Mouse (Mus musculus) gastrocnemius, adult 2 months (tissue): Measurements from ENCODE around the gene Syt10. TPM values are rescaled to one million over a fixed set of nuclear protein-coding genes. Genes with fewer than 3 reads are reported as not detected.
"Not testable (repeated sequence)": the region's sequence is repeated elsewhere in the genome, so short reads cannot be mapped to it uniquely, and the experiment has no call there.

Source experiments
- DNase-seq: peaks from one replicate; pipeline ENCODE4 v3.0.0; 2022
- H3K27ac ChIP-seq: fragments of 200-600 bp; 2 replicates; pipeline ENCODE4 v1.8.1; 2022; ENCODE audit warnings: mild to moderate bottlenecking
- H3K4me3 ChIP-seq: fragments of 200-600 bp; 2 replicates; pipeline ENCODE4 v1.8.1; 2022; ENCODE audit warnings: mild to moderate bottlenecking, moderate library complexity
- CTCF ChIP-seq: fragments of 200-600 bp; IDR thresholded peaks from 2 replicates; pipeline ENCODE4 v1.8.1; 2022; ENCODE audit warnings: antibody characterized with exemption, mild to moderate bottlenecking, moderate library complexity
- intact Hi-C: fragments of 180-260 bp; cut with DNase I; formaldehyde crosslinking; loops from one replicate; pipeline ENCODE4 v1.15.1; 2025
- long read RNA-seq, 2 experiments: library from polyadenylated mRNA; stranded (forward); transcript quantifications; one replicate each; pipeline ENCODE4 v2.0.0; 2021
- microRNA-seq: library from miRNA; unstranded; fragments of <30 nt; microRNA quantifications from one replicate; pipeline ENCODE4 v1.2.0, GENCODE M21; 2021
- total RNA-seq, 2 experiments: library from RNA; stranded (reverse); gene quantifications; 2 replicates each; pipeline ENCODE4 v1.2.3; 2021

The Syt10 gene
- not detected for total RNA-seq
- long read RNA-seq, experiment 1: 0 reads
- long read RNA-seq, experiment 2: 0 reads

DNA sequence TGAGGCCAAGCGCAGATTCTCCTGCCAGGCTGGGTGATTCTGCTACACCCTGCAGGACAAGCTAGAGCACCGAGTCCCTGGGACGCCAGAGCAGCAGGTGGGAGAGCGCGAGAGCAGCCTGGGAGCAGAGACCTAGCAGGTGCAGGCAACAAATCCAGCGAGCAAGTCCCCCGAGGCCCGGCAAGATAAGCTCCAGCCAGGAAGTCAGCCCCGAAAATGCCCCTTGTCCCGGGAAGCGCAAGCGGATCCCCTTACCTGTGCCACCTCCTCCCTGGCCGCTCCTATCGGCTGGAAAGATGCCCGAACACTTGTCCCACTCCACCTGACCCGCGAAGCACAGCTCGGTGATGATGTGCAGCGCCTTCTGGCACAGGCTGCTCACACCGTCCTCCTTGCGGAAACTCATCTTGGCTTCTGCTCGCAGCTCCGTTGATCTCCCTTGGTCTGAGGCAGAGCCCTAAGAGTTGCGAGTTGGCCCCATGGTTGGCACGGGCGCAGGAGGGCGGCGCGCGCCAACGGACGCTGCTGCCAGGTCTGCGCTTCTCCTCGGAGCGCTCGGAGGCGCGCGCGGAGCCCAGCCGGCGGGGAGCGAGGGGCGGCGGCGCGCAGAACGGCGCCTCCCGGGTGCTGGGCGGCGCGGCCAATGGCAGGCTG, at the start of gene Syt10:
TSS of gene Syt10 (minus strand) at position 497 of the 654 bp plus-strand sequence.
- intact Hi-C loops: no loop called here
- peak; percentile 19 for DNase-seq
- H3K27ac ChIP-seq: no peak within 1 kb of the TSS
- peak within 1 kb of the TSS; percentile 49 for H3K4me3 ChIP-seq
- no peak for TF ChIP-seq CTCF

GRCm38 (mm10) chr15:89883799-89884198, 42.1 kb upstream of the Syt10 start:
- no peak overlapping the region for H3K27ac ChIP-seq
- H3K4me3 ChIP-seq: no peak overlapping the region
- no peak for DNase-seq
- intact Hi-C loops: no loop called here
- TF ChIP-seq CTCF: no peak

DNA sequence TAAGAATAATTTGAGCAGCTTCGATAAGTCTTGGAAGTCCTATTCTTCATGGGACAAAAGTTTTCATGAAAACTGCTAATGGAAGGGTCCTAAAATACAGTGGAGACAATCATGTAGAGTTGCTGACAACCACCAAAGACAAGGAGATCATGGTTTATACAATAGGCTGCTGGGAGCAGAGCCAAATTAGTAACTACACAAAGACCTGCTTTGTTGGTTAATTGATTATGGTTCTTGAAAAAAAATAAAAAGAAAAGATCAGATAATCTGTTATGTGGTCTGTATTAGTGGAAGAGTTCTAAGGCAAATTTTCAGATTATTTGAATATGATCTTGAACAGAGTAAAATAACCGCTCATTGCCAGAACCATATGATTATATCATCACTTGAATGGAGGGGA, 37.3 kb upstream of the Syt10 start:
- intact Hi-C loops: no loop called here
- no peak for TF ChIP-seq CTCF
- Histone ChIP-seq H3K4me3 (no peak overlapping the region), H3K27ac (no peak overlapping the region)
- DNase-seq: no peak

DNA sequence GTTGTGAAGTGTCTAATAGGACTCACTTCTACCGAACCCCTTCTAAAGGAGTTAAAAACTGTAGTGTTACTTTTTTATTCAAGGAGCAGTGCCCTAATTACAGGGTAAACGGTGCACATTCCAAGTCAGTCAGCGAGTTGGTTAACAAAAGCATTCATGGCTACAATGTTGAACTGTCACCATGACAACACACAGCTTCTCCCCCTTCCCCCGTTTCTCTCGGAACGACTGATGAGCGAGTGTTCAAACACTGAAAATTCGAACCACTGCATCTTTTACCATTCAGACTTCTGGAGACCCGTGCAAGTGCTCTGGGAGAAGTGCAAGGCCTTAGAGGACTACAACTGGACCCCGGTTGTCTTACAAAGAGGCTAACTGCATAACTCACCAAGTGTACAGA, 25.6 kb downstream of the Syt10 start:
- H3K4me3 ChIP-seq: no peak overlapping the region
- no peak overlapping the region for H3K27ac ChIP-seq
- intact Hi-C loops: no loop called here
- no peak for TF ChIP-seq CTCF
- DNase-seq: no peak

GRCm38 (mm10) chr15:89804478-89804877, 37.2 kb downstream of the Syt10 start:
- no peak overlapping the region for H3K4me3 ChIP-seq
- TF ChIP-seq CTCF: no peak
- intact Hi-C loops: no loop called here
- no peak overlapping the region for H3K27ac ChIP-seq
- DNase-seq: no peak

- intact Hi-C loops: no loop called here
- no peak for DNase-seq
These were observed 61.7 kb downstream of the Syt10 start for GRCm38 (mm10) chr15:89779928-89780327.

DNA sequence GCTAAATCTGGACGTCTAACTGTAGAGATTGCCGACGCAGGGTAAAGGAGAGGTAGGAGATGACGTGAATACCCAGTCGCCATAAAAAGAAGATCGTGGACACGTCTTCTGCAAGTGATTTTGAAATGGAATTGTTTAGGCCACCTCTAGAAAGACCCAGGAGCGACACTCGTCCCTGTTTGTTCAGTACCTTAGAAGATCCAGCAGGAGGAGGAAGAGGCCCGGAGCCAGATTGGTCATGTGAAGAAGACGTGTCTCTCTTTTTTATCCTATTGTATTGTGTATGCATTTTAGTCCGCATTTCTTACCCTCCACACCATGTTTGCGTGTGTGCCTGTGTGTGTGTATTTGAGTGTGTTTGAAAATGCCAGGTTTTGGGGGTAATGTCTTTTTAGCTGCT, 75.6 kb downstream of the Syt10 start:
- H3K4me3 ChIP-seq, H3K27ac ChIP-seq, DNase-seq, intact Hi-C loops: not testable (repeated sequence)

More at GRCm38 (mm10) chr15:89779928-89780327, 61.7 kb downstream of the Syt10 start:
- H3K27ac ChIP-seq: no peak overlapping the region
- H3K4me3 ChIP-seq: no peak overlapping the region
- TF ChIP-seq CTCF: no peak

GRCm38 (mm10) chr15:89733611-89734010, 108.0 kb downstream of the Syt10 start:
- no peak overlapping the region for H3K27ac ChIP-seq
- DNase-seq: no peak
- no peak overlapping the region for H3K4me3 ChIP-seq
- TF ChIP-seq CTCF: no peak
- intact Hi-C loops: no loop called here

Small RNA genes within 50 kb of the gene (microRNA-seq; reads per million reads assigned to microRNA genes)
- not detected for gene Gm24643

Other genes with a start within 250 kb of the Syt10 start
- gene Rabl2, start 249.9 kb downstream of the Syt10 start, total RNA-seq: 1 to 10 TPM; 2.3 to 2.7 TPM